Mouse (Mus musculus) cerebellum, adult 2 months (tissue): Measurements from ENCODE around the gene Zfhx3. TPM values are rescaled to one million over a fixed set of nuclear protein-coding genes. Genes with fewer than 3 reads are reported as not detected.

Source experiments
- DNase-seq, 2 experiments: peaks; one replicate each; pipeline ENCODE4 v3.0.0; 2021
- H3K27ac ChIP-seq: fragments of 200-500 bp; 2 replicates; pipeline ENCODE4 v1.5.1; 2012; ENCODE audit warnings: low read length, control low read depth, inconsistent platforms; ENCODE audit not compliant: insufficient read depth
- H3K27me3 ChIP-seq: fragments of 200-500 bp; 2 replicates; pipeline ENCODE4 v1.6.1; 2012; ENCODE audit warnings: inconsistent platforms, mild to moderate bottlenecking, low read length, moderate library complexity; ENCODE audit not compliant: control insufficient read depth, insufficient read depth
- H3K4me1 ChIP-seq: fragments of 200-500 bp; 2 replicates; pipeline ENCODE4 v1.6.1; 2011; ENCODE audit warnings: low read length; ENCODE audit not compliant: control insufficient read depth, insufficient read depth
- H3K4me3 ChIP-seq: fragments of 200-500 bp; replicated peaks from 2 replicates; pipeline ENCODE3; 2011; ENCODE audit warnings: mild to moderate bottlenecking, low read depth, low read length, control low read depth; ENCODE audit not compliant: insufficient read depth
- CTCF ChIP-seq: fragments of 200-500 bp; IDR thresholded peaks from 2 replicates; pipeline ENCODE4 v1.5.1; 2011; ENCODE audit warnings: low read depth, mild to moderate bottlenecking, control low read depth, low read length, moderate library complexity, borderline replicate concordance; ENCODE audit not compliant: insufficient read depth
- POLR2A ChIP-seq: fragments of 200-500 bp; IDR thresholded peaks from 2 replicates; pipeline ENCODE4 v1.6.1; 2011; ENCODE audit warnings: low read length, control low read depth, borderline replicate concordance; ENCODE audit not compliant: insufficient read depth
- WGBS: fragments of 180-500 bp; shearing (Covaris S2); methylation state at CpG from one replicate; pipeline ENCODE4 v1.1.7; 2018; 5-methylcytosine and 5-hydroxymethylcytosine counted together
- polyA plus RNA-seq: library from polyadenylated mRNA; depleted of rRNA; stranded (reverse); fragments of >200 nt; gene quantifications from 2 replicates; pipeline ENCODE4 v1.2.3, GENCODE M21; 2012

Zfhx3 gene
- polyA plus RNA-seq, 1 experiment, result 3.3 TPM

DNA sequence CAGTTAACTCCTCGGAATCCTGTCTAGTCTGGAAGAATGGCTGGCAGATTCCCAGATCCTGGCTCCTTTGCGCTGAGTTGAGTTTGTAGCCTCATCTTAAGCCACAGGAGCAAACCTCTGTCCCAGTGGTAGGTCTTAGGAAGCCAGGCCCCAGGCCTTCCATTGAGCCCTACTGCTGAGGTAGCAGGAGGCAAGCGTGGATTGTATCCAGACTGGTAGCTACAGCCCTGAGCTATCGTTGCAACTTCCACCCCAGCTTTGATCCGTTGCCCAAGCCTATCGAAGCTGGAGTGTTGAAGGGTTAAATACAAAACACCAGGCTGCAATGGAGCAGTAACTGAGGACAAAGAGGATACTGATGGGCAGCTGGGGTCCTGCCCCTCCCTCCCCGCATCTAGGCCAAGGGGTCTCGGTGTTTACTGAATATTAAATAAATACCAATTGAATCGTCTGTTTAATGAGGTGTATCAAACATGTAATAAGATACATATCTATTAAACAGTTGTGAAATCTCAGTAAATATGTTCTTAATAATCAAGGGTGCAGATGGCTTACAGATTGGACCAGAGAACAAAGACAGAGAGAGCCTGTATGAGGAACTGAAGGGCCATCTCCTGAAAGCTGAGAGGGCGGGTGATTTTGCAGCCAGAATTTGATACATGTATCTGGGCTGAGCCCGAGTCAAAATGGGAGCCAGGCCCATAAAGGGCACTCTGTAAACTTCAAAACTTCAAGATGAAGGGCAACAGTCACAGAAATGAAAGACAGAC is 611.5 kb downstream of the Zfhx3 start:
- no peak overlapping the region for H3K27ac ChIP-seq
- H3K4me1 ChIP-seq, result no peaks in the 10 kb centered on the region
- no peak for TF ChIP-seq POLR2A
- no peak for TF ChIP-seq CTCF
- DNase-seq, result no peak
- no peaks in the 10 kb centered on the region for H3K27me3 ChIP-seq
- no peak overlapping the region for H3K4me3 ChIP-seq
- 39% methylated on average over 11 of the region's 11 CpGs for WGBS

DNA sequence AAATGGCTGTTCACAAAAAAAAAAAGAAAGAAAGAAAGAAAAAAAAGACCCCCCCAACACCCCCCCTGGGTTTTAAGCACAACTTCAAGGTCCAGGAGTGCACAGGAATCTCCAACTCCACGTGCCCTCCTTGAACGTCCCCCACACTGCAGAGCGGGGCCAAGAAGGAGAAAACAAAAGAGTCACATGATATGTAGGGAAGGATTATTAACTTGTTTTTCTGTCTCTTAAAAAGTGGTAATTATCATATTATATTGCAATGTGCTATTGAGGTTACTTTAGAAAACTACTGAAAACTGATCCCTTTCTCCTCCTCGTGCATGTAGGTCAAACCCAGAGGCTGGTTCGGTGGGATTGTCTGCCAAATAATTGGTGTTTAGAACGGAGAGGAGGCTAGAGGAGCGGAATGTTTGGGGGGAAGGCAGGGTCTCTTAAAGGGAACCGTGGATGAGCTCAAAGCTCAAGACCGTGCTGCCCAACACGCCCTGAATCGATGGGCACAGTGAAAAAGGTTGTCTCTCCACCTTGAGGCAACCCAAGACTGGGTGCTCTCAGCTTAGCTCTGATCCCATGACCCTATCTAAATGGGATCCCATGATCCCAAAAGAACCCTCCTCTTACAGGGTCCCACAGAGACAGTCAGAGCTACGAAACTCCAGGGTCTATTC is 612.3 kb downstream of the Zfhx3 start:
- 68% methylated on average over 12 of the region's 12 CpGs for WGBS
- no peaks in the 10 kb centered on the region for H3K27me3 ChIP-seq
- H3K4me1 ChIP-seq, result no peaks in the 10 kb centered on the region

DNA sequence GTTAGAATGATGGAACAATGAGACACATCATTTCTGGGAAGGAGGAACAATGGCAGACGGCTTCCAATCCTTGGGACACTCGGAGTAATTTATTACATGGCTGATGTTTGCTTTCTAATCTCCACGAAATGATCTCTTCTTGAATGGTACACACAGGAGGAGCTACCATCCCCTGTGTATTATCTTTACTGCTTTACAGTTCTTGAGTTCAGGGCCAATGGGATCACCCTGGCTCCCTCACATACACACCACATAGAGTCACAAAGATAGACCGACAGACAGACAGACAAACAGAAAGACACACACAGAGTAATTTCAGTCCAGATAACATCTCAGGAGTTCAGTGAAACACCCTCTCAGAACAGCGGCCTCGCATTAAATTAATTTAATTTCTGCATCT is 621.0 kb downstream of the Zfhx3 start:
- H3K27ac ChIP-seq, result no peak overlapping the region
- TF ChIP-seq POLR2A (no peak), CTCF (no peak)
- 67% methylated on average over 6 of the region's 6 CpGs for WGBS
- no peak for DNase-seq
- H3K4me1 ChIP-seq, result no peaks in the 10 kb centered on the region
- H3K27me3 ChIP-seq, result no peaks in the 10 kb centered on the region; the same call in 1 of the 2 replicates
- no peak overlapping the region for H3K4me3 ChIP-seq

More for the DNA sequence above, 612.3 kb downstream of the Zfhx3 start:
- DNase-seq, result no peak
- Histone ChIP-seq H3K4me3 (no peak overlapping the region), H3K27ac (no peak overlapping the region)
- TF ChIP-seq POLR2A (no peak), CTCF (no peak)

DNA sequence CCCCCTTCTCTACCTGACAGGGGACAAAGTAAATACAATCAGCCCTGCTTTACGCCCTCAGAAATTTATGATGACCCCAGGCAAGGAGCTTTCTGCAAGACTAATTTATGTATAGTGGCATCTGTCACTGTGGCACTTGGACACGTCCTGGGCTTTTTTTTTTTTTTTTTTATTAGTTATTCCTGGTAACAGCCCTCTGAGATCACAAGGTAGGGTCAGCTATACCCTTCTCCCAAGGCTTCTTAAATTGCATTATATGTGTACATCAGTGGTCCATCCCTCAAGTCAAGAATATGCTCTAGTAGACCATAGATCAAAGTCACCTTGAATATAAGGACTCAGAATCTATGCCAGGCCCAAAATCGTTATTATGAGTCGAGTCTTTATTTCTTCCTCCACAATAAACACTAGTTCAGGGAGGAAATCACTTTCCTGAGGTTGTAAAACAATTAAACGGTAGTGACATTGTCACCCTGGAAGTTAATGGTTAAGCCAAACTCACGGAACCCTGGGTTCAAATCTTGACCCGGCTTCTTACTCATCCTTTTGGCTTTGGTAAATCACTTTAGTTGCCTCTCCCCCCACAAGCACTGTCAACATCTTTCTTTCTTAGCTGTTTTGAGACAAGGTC is 621.6 kb downstream of the Zfhx3 start:
- TF ChIP-seq CTCF, result no peak
- 80% methylated on average over 7 of the region's 7 CpGs for WGBS
- Histone ChIP-seq H3K27me3 (no peaks in the 10 kb centered on the region; the same call in 1 of the 2 replicates), H3K4me1 (no peaks in the 10 kb centered on the region), H3K27ac (no peak overlapping the region), H3K4me3 (no peak overlapping the region)
- DNase-seq, result no peak

DNA sequence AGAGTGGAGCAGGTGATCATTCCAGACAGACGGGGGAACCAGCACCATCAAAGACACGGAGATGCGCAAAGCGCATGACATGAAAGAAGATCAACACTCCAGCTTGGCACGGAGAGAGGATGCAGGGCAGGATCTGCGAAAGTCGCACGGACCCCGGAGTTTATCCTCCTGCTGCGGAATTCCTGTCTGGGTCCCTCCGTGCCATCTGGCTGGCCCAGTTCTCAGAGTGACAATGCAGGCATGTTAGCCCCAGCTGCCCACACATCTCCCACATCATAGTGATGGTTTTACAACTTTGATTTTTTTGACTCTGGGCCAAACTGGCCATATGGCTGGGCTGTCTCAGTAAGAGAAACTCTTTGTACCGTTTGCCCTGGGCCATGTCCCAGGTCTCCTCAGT is 623.6 kb downstream of the Zfhx3 start:
- Histone ChIP-seq H3K4me1 (no peaks in the 10 kb centered on the region), H3K27me3 (no peaks in the 10 kb centered on the region; the same call in 1 of the 2 replicates), H3K4me3 (no peak overlapping the region), H3K27ac (no peak overlapping the region)
- TF ChIP-seq CTCF (no peak), POLR2A (no peak)
- WGBS, result 9% methylated on average over 12 of the region's 12 CpGs
- peak; percentile 21 to 29 for DNase-seq

DNA sequence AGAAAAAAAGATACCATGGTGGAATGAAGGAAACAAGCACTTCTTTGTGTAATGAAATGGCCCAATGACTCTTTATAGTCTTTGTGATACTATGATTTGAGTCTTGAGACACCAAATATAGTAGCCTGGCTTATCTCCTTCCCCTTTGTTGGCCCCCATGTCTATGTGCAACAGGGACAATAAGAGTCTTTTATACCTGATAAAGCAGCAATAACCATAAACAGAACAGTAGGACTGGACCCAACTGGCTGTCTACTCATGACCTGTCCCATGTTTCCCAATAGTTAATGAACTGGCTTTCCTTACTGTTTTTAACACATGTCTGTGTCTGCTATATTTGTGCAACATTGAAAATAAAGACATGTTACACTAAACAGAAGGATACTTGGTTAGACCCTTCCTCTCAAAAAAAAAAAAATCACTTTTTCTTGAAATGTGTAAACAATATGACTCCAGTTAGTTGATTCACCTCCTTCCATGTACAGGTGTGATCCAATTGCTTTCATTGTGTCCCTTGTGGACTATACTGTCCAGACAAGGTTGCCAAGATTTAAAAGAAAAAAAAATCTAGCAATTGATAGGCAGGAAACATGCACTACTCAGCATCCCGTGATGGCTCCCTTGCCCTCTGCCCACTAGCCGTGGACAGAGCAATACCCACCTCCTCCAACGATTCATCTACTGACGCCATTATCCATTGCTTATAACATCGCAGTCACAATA is 631.0 kb downstream of the Zfhx3 start:
- no peak for DNase-seq
- 91% methylated on average over 5 of the region's 5 CpGs for WGBS
- Histone ChIP-seq H3K4me3 (no peak overlapping the region), H3K27ac (no peak overlapping the region), H3K4me1 (no peaks in the 10 kb centered on the region), H3K27me3 (no peaks in the 10 kb centered on the region; the same call in 1 of the 2 replicates)
- TF ChIP-seq CTCF (no peak), POLR2A (no peak)

DNA sequence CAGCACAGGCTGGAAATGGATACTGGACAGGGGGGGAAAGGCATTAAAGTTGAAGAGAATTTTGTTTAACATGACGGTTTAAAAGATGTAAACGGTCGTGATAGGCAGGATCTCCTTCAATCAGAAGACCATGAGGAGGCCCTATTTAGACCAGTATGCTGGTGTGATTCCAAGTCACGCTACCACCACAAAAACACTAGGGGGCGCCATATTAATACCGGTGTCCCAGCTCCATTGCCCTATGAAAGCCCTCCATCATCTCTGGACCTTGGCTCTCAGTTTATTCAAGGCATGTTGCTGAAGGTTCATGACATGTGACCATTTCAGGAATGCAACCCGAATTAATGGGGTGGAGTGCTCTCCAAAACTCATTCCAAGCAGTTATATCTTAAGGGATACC is 631.7 kb downstream of the Zfhx3 start:
- TF ChIP-seq POLR2A, result no peak
- no peak for TF ChIP-seq CTCF
- Histone ChIP-seq H3K27ac (no peak overlapping the region), H3K27me3 (no peaks in the 10 kb centered on the region; the same call in 1 of the 2 replicates), H3K4me1 (no peaks in the 10 kb centered on the region), H3K4me3 (no peak overlapping the region)
- DNase-seq, result no peak
- 37% methylated on average over 7 of the region's 7 CpGs for WGBS
